Mouse (Mus musculus) heart, postnatal 0 days (tissue): ENCODE measurements at regions not wholly inside any gene's neighbourhood (a gene's known extent, or its start where the extent isn't known, plus 50 kb on each side); places are given as distances from the start of the nearest gene placed in this dataset.

ENCODE experiments used
- CTCF ChIP-seq: IDR thresholded peaks from 2 replicates; pipeline ENCODE4 v1.5.1; 2016; ENCODE audit warnings: antibody characterized with exemption, control low read depth, low read depth
- EP300 ChIP-seq: IDR thresholded peaks from 2 replicates; pipeline ENCODE4 v1.6.1; 2016; ENCODE audit warnings: antibody characterized with exemption, low read depth

- TF ChIP-seq CTCF (no peak), EP300 (no peak)
Observed at GRCm38 (mm10) chr13:112100592-112101420, 187.4 kb upstream of the Ankrd55 start.
